Mouse (Mus musculus) left cerebral cortex, adult 2 months (tissue): ENCODE measurements around the gene Tm4sf4. TPM values are rescaled to one million over a fixed set of nuclear protein-coding genes. Genes with fewer than 3 reads are reported as not detected.

ENCODE experiments used
- DNase-seq, 2 experiments: peaks; one replicate each; pipeline ENCODE4 v3.0.0; 2021 to 2022; ENCODE audit warnings: low spot score in 2 of 2, mixed read lengths in 1 of 2; ENCODE audit errors: extremely low spot score in 1 of 2
- H3K27ac ChIP-seq: fragments of 200-600 bp; 2 replicates; pipeline ENCODE4 v1.8.1; 2022
- H3K4me3 ChIP-seq: fragments of 200-600 bp; 2 replicates; pipeline ENCODE4 v1.8.1; 2022
- CTCF ChIP-seq: fragments of 200-600 bp; IDR thresholded peaks from 2 replicates; pipeline ENCODE4 v1.8.1; 2022; ENCODE audit warnings: antibody characterized with exemption, mild to moderate bottlenecking, moderate library complexity
- intact Hi-C: fragments of 180-260 bp; cut with DNase I; formaldehyde crosslinking; loops from one replicate; pipeline ENCODE4 v1.15.1; 2025
- long read RNA-seq, 2 experiments: library from polyadenylated mRNA; stranded (forward); transcript quantifications; one replicate each; pipeline ENCODE4 v2.0.0; 2021; ENCODE audit warnings: borderline mapping rate in 2 of 2
- total RNA-seq, 2 experiments: library from RNA; stranded (reverse); gene quantifications; 2 replicates each; pipeline ENCODE4 v1.2.3; 2021

Tm4sf4 gene
- not detected for total RNA-seq
- long read RNA-seq, experiment 1 = 0 reads
- long read RNA-seq, experiment 2 = 0 reads

DNA sequence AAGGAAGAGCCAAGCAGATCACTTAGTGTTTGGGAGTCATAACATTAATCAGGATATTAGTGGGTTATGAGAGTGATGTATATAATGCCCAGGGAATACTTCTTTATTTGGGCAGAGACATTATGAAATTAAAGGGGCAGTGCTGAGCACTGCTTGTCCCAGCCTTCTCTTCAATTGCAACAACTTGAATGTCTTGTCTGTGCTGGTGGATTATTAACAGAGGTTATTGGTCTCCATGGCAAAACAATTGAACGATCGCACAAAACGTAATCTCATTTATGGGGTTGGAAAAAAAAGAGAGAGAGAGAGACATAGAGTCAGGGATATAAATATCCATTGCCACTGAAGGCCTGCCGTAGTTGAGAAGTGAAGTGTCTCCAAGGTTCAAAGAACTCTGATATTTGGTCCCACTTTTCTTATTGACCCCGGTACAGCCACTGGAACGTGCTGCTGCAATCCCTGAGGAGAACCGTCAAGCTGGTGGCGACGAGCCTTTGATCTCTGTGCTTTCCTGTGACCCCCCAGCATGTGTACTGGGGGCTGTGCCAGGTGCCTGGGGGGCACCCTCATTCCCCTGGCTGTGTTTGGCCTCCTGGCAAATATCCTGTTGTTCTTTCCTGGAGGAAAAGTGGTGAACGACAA is at the start of gene Tm4sf4:
TSS of gene Tm4sf4 (plus strand) at position 226 of the 642 bp plus-strand sequence.
- intact Hi-C loops = no loop called here
- Histone ChIP-seq H3K27ac (no peak within 1 kb of the TSS), H3K4me3 (no peak within 1 kb of the TSS)
- DNase-seq = no peak
- no peak for TF ChIP-seq CTCF

GRCm38 (mm10) chr3:57386423-57386822 is 38.7 kb upstream of the Tm4sf4 start:
- intact Hi-C loops = no loop called here
- TF ChIP-seq CTCF = no peak
- no peak for DNase-seq
- no peak overlapping the region for H3K27ac ChIP-seq
- H3K4me3 ChIP-seq = no peak overlapping the region

GRCm38 (mm10) chr3:57386895-57387294 is 38.2 kb upstream of the Tm4sf4 start:
- Histone ChIP-seq H3K4me3 (no peak overlapping the region), H3K27ac (no peak overlapping the region)
- intact Hi-C loops = no loop called here
- DNase-seq = no peak
- TF ChIP-seq CTCF = no peak

DNA sequence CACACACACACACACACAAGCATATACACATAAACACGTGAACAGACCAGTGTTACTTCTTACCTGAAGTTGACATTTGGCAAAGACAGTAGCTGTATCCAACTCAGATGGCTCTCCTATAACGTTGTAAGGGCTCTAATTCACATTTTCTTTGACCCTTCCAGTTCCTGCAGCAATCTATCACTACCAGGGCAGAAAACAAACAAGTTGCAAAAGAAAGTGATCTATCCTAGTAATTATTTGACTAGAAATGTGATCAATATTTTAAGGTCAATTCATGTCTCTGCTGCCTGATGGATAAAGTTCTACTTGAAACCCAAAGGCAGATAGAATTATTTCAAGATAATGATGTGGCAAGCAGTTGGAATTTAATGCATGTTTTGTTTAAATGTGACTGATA is 37.5 kb upstream of the Tm4sf4 start:
- no peak overlapping the region for H3K27ac ChIP-seq
- TF ChIP-seq CTCF = no peak
- no peak overlapping the region for H3K4me3 ChIP-seq
- intact Hi-C loops = no loop called here
- DNase-seq = no peak

- intact Hi-C loops = no loop called here
- no peak overlapping the region for H3K27ac ChIP-seq
Measured at GRCm38 (mm10) chr3:57411535-57411934, 13.6 kb upstream of the Tm4sf4 start.

GRCm38 (mm10) chr3:57420233-57420632 is 4.9 kb upstream of the Tm4sf4 start:
- Histone ChIP-seq H3K27ac (no peak overlapping the region), H3K4me3 (no peak overlapping the region)
- TF ChIP-seq CTCF = no peak
- intact Hi-C loops = no loop called here
- DNase-seq = no peak

More at GRCm38 (mm10) chr3:57411535-57411934, 13.6 kb upstream of the Tm4sf4 start:
- DNase-seq = no peak
- no peak for TF ChIP-seq CTCF
- no peak overlapping the region for H3K4me3 ChIP-seq

GRCm38 (mm10) chr3:57420660-57421059 is 4.5 kb upstream of the Tm4sf4 start:
- no peak for DNase-seq
- TF ChIP-seq CTCF = no peak
- intact Hi-C loops = no loop called here

GRCm38 (mm10) chr3:57426351-57426750 is 1.2 kb downstream of the Tm4sf4 start:
- no peak for DNase-seq
- TF ChIP-seq CTCF = no peak
- intact Hi-C loops = no loop called here
- Histone ChIP-seq H3K27ac (no peak overlapping the region), H3K4me3 (no peak overlapping the region)

More at GRCm38 (mm10) chr3:57420660-57421059, 4.5 kb upstream of the Tm4sf4 start:
- Histone ChIP-seq H3K27ac (no peak overlapping the region), H3K4me3 (no peak overlapping the region)

GRCm38 (mm10) chr3:57428682-57429464 is 3.8 kb downstream of the Tm4sf4 start:
- intact Hi-C loops = no loop called here
- DNase-seq = no peak
- TF ChIP-seq CTCF = no peak
- Histone ChIP-seq H3K27ac (no peak overlapping the region), H3K4me3 (no peak overlapping the region)

GRCm38 (mm10) chr3:57429486-57429885 is 4.4 kb downstream of the Tm4sf4 start:
- intact Hi-C loops = no loop called here
- DNase-seq = no peak
- H3K27ac ChIP-seq = no peak overlapping the region
- TF ChIP-seq CTCF = peak; percentile 44
- H3K4me3 ChIP-seq = no peak overlapping the region

GRCm38 (mm10) chr3:57431706-57432105 is 6.6 kb downstream of the Tm4sf4 start:
- intact Hi-C loops = no loop called here

GRCm38 (mm10) chr3:57435364-57435763 is 10.2 kb downstream of the Tm4sf4 start:
- H3K4me3 ChIP-seq = no peak overlapping the region
- TF ChIP-seq CTCF = no peak
- no peak overlapping the region for H3K27ac ChIP-seq
- intact Hi-C loops = no loop called here
- no peak for DNase-seq

More at GRCm38 (mm10) chr3:57431706-57432105, 6.6 kb downstream of the Tm4sf4 start:
- Histone ChIP-seq H3K4me3 (no peak overlapping the region), H3K27ac (no peak overlapping the region)
- no peak for TF ChIP-seq CTCF
- DNase-seq = no peak

GRCm38 (mm10) chr3:57440956-57441355 is 15.8 kb downstream of the Tm4sf4 start:
- Histone ChIP-seq H3K27ac (no peak overlapping the region), H3K4me3 (no peak overlapping the region)
- no peak for DNase-seq
- TF ChIP-seq CTCF = no peak
- intact Hi-C loops = loop anchor here (10.0 kb wide), 1 partner anchor 1436 kb away; no protein-coding TSS in a partner anchor
